Mouse (Mus musculus): ENCODE measurements around the gene Mmd.

Gene Mmd

DNA sequence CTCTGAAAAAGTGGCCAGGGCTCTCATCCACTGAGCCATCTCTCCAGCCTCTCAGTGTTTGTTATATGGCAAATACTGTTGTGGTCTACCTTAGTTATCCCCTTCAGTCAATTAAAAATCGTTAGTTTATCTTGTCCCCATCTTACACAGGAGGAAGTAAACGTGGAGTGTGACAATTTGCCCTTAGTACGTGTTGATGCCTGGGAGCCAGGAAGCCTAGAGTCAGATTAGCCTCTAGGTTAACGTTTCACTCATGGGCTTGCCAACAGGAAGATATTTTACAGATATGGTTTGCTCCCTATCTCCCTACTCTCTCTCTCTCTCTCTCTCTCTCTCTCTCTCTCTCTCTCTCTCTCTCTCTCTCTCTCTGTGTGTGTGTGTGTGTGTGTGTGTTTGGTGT lies 33.9 kb downstream of the Mmd start:
- DNase-seq (ENCODE audit: low spot score in 2 of 2): no peak

DNA sequence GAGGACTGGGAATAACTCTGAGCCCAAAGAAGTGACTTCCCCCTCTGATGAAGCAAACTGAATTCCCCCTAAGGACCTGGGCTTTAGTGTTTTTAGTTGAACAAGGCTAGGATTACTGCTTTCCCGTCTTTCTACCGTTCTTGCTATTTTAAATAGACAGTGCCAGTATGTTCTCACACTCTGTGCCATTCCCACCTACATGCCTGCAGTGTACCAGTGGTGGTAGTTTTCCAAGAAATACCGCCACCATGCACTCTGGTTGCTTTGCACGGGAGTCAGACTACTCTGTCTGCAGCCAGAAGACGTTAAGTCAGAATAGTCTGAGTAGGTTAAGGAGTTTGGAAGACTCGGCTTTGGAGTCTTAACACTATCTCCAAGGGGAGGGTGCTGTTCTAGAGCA lies 34.3 kb downstream of the Mmd start:
- DNase-seq (ENCODE audit: low spot score in 2 of 2): no peak

- no peak for DNase-seq (ENCODE audit: low spot score in 2 of 2)
These were observed 34.8 kb downstream of the Mmd start for GRCm38 (mm10) chr11:90284079-90284478.

GRCm38 (mm10) chr11:90284623-90285022 lies 35.4 kb downstream of the Mmd start:
- DNase-seq (ENCODE audit: low spot score in 2 of 2): no peak

DNA sequence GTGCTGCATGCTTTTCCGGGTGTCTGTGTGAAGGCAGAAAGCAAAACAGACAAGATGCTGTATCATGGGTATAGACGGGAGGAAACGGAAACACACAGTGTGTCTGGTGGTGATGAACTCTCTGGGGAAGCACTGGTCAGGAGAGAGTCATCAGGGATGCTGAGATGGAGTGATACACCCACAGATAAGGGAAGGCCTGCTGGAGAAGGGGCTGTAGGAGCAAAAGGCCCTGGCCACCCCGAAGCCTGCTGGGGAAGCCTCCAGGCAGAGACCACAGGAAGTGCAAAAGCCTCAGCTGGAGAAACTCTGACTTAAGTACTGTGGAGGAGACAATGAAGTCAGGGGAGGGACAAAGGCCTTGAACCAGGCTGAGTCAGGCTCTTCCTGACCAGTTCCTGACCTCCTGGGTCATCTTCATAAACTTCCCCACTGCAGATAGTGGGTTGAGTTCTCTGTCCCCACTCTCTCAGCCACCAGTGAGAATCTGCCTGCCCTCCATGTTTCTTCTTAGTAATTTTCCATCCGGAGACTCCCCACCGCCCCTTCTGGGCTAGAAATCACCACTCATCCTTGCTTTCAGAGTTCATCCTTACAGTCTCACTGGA lies 37.4 kb downstream of the Mmd start:
- no peak for DNase-seq (ENCODE audit: low spot score in 2 of 2)

- DNase-seq (ENCODE audit: low spot score in 2 of 2): no peak
These were observed 41.9 kb downstream of the Mmd start for GRCm38 (mm10) chr11:90291156-90291555.

GRCm38 (mm10) chr11:90292766-90293165 lies 43.5 kb downstream of the Mmd start:
- DNase-seq (ENCODE audit: low spot score in 2 of 2): no peak

GRCm38 (mm10) chr11:90294622-90295021 lies 45.4 kb downstream of the Mmd start:
- no peak for DNase-seq (ENCODE audit: low spot score in 2 of 2)

DNA sequence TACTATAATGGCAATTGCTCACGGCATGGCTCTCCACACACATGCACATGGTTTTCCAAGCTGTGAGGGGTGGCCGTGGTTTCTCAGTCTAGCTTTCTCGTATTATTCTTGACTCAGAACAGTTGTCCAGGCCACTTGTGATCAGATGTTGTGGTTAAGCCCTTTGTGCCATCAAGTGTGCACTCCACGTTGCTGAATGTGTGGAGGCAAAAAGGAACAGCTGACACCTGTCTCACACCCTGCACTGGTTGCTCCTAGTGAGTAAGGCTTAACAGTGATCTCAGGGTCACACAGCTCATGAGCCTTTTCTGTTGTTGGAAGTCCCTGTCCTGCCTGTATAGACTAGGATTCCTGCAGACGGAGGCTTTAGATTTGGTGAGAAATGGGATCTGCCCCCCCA lies 56.8 kb downstream of the Mmd start:
- DNase-seq (ENCODE audit: low spot score in 2 of 2): no peak

GRCm38 (mm10) chr11:90306993-90307392 lies 57.7 kb downstream of the Mmd start:
- DNase-seq (ENCODE audit: low spot score in 2 of 2): peak in 1 of 2 experiments; percentile 15

DNA sequence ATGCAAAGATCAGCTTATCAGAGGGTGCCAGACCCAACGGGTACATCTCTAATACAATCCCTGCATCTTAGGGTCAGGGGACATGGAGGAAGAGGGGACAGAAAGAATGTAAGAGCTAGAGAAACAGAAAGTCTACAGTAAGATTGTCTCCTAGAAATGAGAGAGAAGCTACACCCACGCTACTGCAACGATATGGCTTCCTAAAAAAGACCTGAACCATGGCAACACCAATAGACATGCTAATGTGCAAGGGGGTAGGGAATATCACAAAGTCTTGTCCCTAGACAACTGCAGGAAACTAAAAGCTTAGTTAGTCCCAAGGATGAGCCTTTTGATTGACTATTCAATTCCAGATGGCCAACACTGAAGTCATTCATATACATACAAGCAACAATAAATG lies 65.3 kb downstream of the Mmd start:
- DNase-seq (ENCODE audit: low spot score in 2 of 2): no peak

GRCm38 (mm10) chr11:90317482-90317881 lies 68.2 kb downstream of the Mmd start:
- no peak for DNase-seq (ENCODE audit: low spot score in 2 of 2)

GRCm38 (mm10) chr11:90320922-90321321 lies 71.7 kb downstream of the Mmd start:
- DNase-seq (ENCODE audit: low spot score in 2 of 2): no peak

DNA sequence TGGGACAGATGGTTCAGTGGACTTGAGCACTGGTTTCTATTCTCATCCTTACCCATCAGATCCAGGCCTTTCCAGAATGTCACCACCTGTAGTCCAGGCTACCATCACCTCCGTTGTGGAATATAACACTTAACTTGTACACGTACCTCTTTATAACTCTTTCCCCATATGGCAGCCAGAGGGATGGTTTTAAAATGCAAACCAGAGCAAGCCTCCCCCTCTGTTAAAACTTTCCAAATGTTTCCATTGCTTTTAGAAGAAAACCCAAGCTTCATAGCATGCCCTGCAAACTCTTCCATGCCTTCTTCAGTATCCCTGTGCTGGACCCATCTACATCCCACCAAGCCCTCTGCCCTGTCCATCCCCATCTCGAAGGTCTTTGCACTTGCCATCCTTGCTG lies 75.3 kb downstream of the Mmd start:
- no peak for DNase-seq (ENCODE audit: low spot score in 2 of 2)

DNA sequence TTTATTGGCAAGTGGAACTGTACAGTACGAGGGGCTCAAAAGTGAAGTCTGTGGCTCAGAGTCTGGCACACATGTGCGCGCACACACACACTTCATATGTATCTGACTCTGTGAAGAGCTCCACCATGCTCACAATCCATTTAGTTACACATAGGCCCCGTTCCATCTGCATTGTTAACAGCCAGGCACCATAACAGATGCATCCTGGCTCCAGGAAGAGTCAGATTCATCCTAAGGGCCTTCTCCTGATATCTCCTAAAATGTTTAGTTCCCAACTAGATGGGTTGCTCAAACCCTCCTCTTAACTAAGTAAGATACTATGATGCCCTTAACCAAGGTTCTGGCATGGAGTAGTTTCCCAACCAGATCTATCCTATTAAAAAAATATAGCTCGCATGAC lies 76.9 kb downstream of the Mmd start:
- DNase-seq (ENCODE audit: low spot score in 2 of 2): no peak

DNA sequence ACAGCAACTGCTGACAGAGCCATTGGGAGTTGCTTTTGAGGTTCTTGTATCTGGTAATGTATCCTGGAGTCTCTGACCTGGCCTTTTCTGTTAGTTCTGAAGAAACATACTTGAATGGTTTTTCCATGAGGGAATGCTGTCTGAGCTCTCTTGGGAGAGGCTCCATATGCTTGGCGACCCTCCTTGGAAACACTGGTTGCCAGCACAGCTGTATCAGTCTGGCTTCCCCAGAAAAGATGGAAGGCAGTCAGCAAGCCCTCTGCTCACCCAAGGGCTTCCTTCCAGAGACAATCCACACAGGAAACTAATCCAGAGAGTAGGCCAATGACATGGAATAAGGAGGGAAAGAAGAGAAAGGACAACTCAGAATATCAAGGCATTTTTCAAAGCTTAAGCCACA lies 77.6 kb downstream of the Mmd start:
- DNase-seq (ENCODE audit: low spot score in 2 of 2): no peak
